Mouse (Mus musculus) embryo, embryonic 11 days (tissue): Measurements from ENCODE around the gene Ptprcap.
"Not testable (repeated sequence)": the region's sequence is repeated elsewhere in the genome, so short reads cannot be mapped to it uniquely, and the experiment has no call there.

Experiments used
- DNase-seq: peaks from one replicate; pipeline ENCODE4 v3.0.0-alpha.2; 2015

The Ptprcap gene

GRCm38 (mm10) chr19:4153232-4153654 is at the start of gene Ptprcap:
Ptprcap (plus strand) TSS chr19:4153604.
- no peak for DNase-seq

GRCm38 (mm10) chr19:4103792-4104191 is 49.6 kb upstream of the Ptprcap start:
- no peak for DNase-seq

- DNase-seq, result no peak
Observed at GRCm38 (mm10) chr19:4104675-4105194, 48.7 kb upstream of the Ptprcap start.

DNA sequence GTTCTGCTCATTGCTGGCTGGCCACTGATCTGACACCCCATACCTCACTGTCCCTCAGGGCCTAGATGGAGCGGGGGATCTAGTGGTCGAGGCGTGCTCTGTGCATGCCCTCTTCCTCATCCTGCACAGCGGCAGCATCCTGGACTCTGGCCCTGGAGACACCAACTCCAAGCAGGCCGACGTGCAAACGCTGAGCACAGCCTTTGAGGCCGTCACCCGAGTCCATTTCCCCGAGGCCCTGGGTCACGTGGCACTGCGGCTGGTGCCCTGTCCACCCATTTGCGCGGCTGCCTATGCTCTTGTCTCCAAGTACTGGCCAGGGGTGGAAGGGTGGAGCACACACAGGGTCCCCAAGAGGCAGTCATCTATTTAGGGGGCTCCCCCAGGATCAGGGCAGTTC is 46.8 kb upstream of the Ptprcap start:
- DNase-seq, result no peak

DNA sequence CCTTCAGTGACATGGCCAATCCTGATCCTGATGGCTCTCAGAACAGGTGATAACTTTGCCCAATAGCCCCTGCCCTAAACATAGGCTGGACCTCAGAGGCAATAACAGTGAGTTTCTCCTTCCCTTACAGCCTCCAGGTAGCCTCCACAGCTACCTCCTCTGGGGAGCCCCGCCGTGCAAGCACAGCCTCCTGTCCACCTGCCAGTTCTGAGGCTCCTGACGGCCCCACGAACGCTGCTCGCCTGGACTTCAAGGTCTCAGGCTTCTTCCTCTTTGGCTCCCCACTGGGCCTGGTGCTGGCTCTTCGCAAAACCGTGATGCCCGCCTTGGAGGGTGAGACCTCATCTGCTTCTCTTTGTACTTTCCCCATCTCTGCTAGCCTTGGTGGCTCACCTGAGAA is 44.9 kb upstream of the Ptprcap start:
- DNase-seq, result no peak

DNA sequence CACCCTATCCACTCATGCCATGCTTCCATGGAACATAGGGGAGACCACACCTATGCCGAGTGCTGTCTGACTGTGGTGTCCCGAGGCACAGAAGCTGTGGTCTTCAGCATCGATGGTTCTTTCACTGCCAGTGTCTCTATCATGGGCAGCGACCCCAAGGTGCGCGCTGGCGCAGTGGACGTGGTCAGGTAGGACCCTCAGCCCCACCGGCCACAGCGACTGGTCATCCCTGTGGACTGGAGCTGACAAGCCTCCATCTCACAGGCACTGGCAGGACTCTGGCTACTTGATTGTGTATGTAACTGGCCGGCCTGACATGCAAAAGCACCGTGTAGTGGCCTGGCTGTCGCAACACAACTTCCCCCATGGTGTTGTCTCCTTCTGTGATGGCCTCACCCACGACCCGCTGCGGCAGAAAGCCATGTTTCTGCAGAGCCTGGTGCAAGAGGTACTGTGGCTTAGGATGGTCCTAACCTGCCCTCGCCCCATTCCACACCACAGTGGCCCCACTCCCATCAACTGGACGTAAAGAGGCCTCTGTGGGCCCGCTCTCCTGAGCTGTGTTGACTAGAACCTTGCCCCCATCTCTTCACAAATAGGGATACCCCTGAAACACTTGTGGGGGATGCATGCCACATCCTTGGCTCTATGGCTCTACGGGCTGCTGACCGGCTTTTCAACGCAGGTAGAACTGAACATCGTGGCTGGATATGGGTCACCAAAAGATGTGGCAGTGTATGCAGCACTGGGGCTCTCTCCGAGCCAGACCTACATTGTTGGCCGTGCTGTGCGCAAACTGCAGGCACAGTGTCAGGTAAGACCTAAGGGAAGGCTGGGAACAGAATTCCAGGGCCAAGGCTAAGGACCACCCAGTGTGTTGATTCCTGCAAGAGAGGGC is 41.1 kb upstream of the Ptprcap start:
- no peak for DNase-seq

- DNase-seq, result no peak
Observed at GRCm38 (mm10) chr19:4113186-4113805, 40.1 kb upstream of the Ptprcap start.

GRCm38 (mm10) chr19:4113806-4114230 is 39.6 kb upstream of the Ptprcap start:
- DNase-seq, result no peak

DNA sequence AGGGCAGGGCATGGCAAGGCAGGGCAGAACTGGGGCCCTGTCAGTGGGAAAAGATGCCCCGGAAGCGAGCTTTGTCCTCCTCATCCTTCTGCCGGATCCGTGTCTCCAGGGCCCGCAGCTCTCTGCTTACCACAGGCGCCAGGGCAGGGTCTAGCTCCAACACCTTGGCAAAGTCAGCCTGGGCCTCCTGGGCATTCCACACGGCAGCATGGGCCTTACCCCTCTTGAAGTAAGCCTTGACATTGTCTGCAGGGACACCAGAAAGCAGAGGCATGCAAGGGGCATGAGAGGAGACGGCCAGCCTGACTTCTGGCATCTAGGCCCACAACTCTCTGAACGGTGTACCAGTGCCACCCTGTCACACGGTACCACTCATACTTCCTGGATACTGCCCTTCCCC is 38.9 kb upstream of the Ptprcap start:
- no peak for DNase-seq

GRCm38 (mm10) chr19:4115144-4115543 is 38.3 kb upstream of the Ptprcap start:
- DNase-seq, result no peak

DNA sequence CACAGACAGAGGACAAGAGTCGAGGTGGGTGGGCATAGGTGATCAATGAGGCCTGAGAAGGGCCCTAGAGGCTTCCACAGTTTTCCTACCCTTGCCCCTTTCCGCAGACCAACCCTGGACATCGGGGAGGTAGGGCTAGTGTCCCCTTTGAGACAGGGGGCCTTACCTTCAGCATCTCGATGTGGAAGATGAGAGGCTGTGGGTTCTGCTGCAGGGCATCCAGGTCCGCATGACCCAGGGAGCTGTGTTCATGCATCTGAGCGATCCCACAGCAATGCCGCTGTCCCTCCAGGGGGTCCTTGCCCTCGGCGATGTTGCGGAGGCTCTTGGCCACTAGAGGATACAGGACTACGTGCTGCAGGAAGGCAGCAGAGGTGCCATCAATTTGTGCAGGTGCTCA is 37.6 kb upstream of the Ptprcap start:
- DNase-seq, result no peak

GRCm38 (mm10) chr19:4117006-4117405 is 36.4 kb upstream of the Ptprcap start:
- DNase-seq, result no peak

DNA sequence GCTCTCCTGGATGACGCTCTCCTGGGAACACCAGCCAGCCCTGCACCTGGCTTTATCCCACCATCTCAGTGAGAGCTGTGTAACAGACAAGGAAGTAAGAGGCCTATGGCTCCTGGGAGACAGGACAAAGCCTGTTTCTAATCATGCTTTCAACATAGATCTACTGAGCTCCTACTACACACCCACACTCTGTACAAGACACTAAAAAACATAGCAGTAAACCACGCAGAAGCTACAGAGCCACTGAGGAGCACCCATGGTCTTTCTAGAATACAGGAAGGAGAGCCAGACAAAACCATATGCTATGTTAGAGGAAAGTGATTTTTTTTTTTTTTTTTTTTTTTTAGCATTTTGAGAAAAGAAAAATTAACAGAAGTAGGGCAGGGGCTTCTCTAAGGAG is 35.1 kb upstream of the Ptprcap start:
- no peak for DNase-seq

- DNase-seq, result no peak
Observed at GRCm38 (mm10) chr19:4119716-4120487, 33.5 kb upstream of the Ptprcap start.

DNA sequence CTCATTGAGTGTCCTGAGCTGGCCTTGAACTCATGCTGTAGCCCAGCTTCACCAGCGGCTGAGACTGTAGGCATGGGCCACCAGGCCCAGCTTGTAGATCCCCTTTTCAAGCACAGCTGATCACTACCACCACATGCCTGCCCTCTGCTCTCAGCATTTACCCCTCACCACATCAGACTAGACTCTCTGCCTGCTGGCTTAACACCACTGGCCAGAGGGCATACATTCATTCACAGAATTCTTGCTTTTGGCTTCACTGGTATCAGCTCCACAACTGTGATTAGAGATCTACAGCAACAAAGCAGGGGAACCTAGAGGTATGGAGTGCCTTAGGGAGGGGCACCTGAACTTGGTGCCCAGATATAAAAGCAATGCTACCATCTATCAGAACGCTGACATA is 32.9 kb upstream of the Ptprcap start:
- no peak for DNase-seq

DNA sequence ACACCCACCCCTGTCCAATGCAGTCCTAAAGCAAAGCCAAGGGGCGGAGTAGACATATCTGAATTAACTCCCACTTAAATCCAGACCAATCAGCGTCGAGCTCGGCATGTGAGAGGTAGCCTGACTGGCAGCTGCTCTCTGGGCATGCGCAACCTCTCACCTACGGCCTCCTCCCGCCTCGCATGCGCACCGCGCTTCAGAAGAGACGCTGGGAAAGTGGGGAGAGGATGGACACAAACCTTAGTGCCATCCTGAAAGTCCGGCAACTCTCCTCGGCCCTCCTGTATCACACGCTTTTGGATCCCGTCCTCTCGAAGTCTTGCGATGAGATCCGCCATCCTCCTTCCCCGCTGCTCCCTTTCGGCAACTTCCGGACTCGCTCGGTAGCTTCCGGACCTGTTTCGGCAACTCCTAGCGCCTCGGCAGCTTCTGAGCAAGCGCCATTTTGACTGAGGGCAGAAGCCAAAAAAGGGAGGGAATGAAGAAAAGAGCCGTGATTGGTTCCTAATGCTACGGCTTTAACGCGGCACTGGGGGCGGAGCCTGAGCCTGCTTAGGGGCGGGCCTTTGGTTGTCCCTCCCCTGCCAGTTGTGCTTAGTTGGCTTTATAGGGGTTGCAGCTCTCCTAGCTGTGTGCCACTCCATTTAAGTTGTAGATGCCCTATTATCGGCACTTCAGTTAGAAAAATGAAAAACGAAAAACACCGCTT is 32.2 kb upstream of the Ptprcap start:
- DNase-seq, result peak; percentile 99

GRCm38 (mm10) chr19:4121896-4122295 is 31.5 kb upstream of the Ptprcap start:
- not testable (repeated sequence) for DNase-seq

DNA sequence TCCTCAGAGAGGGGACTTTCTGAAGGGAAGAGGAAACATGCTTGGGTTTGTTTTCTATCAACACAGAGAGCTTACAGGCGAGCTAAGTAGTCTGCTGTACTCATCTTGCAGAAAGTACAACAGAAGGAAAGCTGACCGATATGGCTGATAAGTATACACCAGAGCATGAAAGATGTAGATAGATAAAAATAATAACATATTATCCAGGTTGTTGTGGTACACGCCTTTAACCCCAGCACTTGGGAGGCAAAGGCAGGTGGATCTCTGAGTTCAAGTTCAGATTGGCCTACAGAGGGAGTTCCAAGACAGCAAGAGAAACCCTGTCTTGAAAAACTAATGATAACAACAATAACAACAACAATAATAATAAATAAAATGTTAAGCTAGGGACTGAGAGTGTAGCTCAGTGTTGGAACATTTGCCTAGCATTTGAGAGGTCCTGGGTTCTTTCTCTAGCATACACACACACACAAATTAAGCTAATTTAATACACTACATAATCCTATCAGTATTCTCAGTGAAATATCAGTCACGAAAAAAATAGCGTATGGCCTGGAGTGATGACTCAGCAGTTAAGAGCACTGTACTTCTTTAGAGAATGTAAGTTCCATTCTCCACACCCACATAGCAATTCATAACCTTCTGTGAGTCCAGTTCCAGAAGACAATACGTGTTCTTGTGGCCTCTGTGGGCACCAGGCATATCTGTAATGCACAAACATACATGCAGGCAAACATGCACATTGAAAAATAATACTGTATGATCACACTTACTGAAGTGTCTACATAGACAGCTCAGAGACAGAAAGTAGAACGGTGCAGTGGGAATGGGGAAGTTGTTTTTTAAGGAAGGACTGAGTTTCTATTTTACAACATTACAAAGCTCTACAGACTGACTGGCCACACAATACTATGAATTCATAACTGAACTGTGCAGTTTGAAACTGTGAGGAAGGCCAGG is 30.7 kb upstream of the Ptprcap start:
- DNase-seq, result no peak

DNA sequence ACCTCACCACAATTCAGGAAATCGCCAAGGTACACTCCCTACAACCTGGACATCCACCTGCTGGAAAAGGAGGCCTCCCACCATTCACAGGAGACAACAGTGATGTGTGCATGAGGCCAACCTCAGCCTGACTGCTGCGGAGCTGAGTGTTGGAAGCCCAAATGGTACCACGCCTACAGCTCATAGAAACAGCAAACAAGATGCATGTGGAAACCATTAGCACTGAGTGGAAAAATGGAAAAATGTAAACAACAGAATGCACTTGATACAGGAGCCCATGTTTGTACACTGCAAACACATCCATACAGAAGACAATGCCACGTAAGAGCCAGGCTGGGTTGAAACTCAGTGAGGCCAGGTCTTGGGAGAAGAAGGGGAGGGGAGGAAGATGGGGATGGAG is 29.0 kb upstream of the Ptprcap start:
- DNase-seq, result no peak

- peak; percentile 19 for DNase-seq
Observed at GRCm38 (mm10) chr19:4125268-4125667, 28.1 kb upstream of the Ptprcap start.
